Mouse (Mus musculus) spleen, postnatal 10 days (tissue): ENCODE results near the gene Washc4.

Source experiments
- DNase-seq, 2 experiments: peaks; one replicate each; pipeline ENCODE4 v3.0.0; 2021 to 2022; ENCODE audit warnings: low spot score in 2 of 2

Washc4 gene

GRCm38 (mm10) chr10:83636191-83636590, 92.6 kb downstream of the Washc4 start:
- DNase-seq, result no peak

GRCm38 (mm10) chr10:83637295-83637694, 93.7 kb downstream of the Washc4 start:
- DNase-seq, result peak in 1 of 2 experiments; percentile 24

- DNase-seq, result no peak
Measured at GRCm38 (mm10) chr10:83639881-83640386, 96.4 kb downstream of the Washc4 start.

GRCm38 (mm10) chr10:83641641-83642040, 98.1 kb downstream of the Washc4 start:
- DNase-seq, result no peak

- DNase-seq, result no peak
Measured at GRCm38 (mm10) chr10:83644167-83644566, 100.6 kb downstream of the Washc4 start.

- DNase-seq, result peak in 1 of 2 experiments; percentile 29
Measured at GRCm38 (mm10) chr10:83644865-83645715, 101.5 kb downstream of the Washc4 start.

- DNase-seq, result no peak
Measured at GRCm38 (mm10) chr10:83645716-83645990, 102.1 kb downstream of the Washc4 start.
